Mouse (Mus musculus): ENCODE measurements around the gene Gm10842.

GRCm38 (mm10) chr11:105143564-105143963, 3.1 kb upstream of the Gm10842 start:
- TF ChIP-seq POLR2A (IDR thresholded peaks at IDR 0.05; ENCODE audit: borderline replicate concordance, low read depth, low read length): no peak
- no peak for TF ChIP-seq CTCF (IDR thresholded peaks at IDR 0.05; ENCODE audit: low read depth, low read length)

Measured in bone marrow macrophage, adult 2 months (primary cell).